Mouse (Mus musculus) myocyte (in vitro differentiated cells): ENCODE measurements around the gene Glra4.

Experiments used
- CEBPB ChIP-seq: IDR thresholded peaks from 2 replicates; pipeline ENCODE4 v1.6.1; 2011; ENCODE audit warnings: mild to moderate bottlenecking, moderate library complexity; ENCODE audit not compliant: poor library complexity, insufficient read depth, severe bottlenecking
- E2F4 ChIP-seq: IDR thresholded peaks from one replicate; pipeline ENCODE4 v1.6.1; 2011; ENCODE audit warnings: mild to moderate bottlenecking, control low read depth, moderate library complexity; ENCODE audit not compliant: insufficient read depth
- MAX ChIP-seq: IDR thresholded peaks from one replicate; pipeline ENCODE4 v1.6.1; 2011; ENCODE audit warnings: low read depth, mild to moderate bottlenecking, control low read depth
- MYOD1 ChIP-seq, 3 experiments: IDR thresholded peaks; one replicate each; pipeline ENCODE4 v1.6.1; 2011; ENCODE audit warnings: control low read depth in 2 of 3, low read depth in 2 of 3, mild to moderate bottlenecking in 2 of 3, moderate library complexity in 1 of 3; ENCODE audit not compliant: insufficient read length in 2 of 3, control insufficient read depth in 1 of 3
- POLR2A ChIP-seq: IDR thresholded peaks from one replicate; pipeline ENCODE4 v1.6.1; 2011; ENCODE audit warnings: low read depth, mild to moderate bottlenecking, control low read depth, moderate library complexity; ENCODE audit not compliant: insufficient read length
- POLR2AphosphoS2 ChIP-seq: IDR thresholded peaks from one replicate; pipeline ENCODE4 v1.6.1; 2011; ENCODE audit warnings: low read depth, control low read depth; ENCODE audit not compliant: insufficient read length
- TCF12 ChIP-seq: IDR thresholded peaks from one replicate; pipeline ENCODE4 v1.6.1; 2011; ENCODE audit warnings: mild to moderate bottlenecking, control low read depth; ENCODE audit not compliant: poor library complexity, insufficient read depth, severe bottlenecking
- USF1 ChIP-seq: IDR thresholded peaks from one replicate; pipeline ENCODE4 v1.6.1; 2011; ENCODE audit warnings: low read depth, mild to moderate bottlenecking, control low read depth, moderate library complexity

DNA sequence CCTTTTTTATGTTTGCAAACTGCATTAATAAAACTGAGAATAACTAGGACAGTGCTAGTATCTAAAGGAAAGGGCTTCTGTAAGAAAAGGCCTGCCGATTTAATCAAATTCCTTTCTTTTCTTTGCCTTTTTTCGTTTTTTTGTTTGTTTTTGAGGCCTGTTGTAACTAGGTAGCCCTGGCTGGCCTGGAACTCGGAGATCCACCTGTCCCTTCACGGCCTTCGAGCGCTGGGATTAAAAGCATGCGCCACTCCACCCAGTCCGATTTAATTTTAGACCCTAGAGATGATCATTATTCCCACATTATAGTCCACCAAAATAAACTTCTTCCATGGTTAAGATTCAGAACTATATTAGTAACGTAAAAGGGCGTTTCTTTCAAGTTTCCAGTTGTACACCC is 37.7 kb downstream of the Glra4 start:
- TF ChIP-seq POLR2A = no peak
- no peak for TF ChIP-seq POLR2AphosphoS2
- no peak for TF ChIP-seq MAX
- TF ChIP-seq MYOD1 (IDR thresholded peaks at IDR 0.05; ENCODE audit: control insufficient read depth in 1 of 3, insufficient read length in 2 of 3, low read depth in 2 of 3) = no peak
- TF ChIP-seq CEBPB = no peak
- TF ChIP-seq USF1 = no peak
- no peak for TF ChIP-seq E2F4
- no peak for TF ChIP-seq TCF12
